Mouse (Mus musculus): Measurements from ENCODE around the gene Chst5. TPM values are rescaled to one million over a fixed set of nuclear protein-coding genes. Genes with fewer than 3 reads are reported as not detected.
"Not testable (repeated sequence)": the region's sequence is repeated elsewhere in the genome, so short reads cannot be mapped to it uniquely, and the experiment has no call there.

The Chst5 gene
- polyA plus RNA-seq, 1 experiment, result not detected

DNA sequence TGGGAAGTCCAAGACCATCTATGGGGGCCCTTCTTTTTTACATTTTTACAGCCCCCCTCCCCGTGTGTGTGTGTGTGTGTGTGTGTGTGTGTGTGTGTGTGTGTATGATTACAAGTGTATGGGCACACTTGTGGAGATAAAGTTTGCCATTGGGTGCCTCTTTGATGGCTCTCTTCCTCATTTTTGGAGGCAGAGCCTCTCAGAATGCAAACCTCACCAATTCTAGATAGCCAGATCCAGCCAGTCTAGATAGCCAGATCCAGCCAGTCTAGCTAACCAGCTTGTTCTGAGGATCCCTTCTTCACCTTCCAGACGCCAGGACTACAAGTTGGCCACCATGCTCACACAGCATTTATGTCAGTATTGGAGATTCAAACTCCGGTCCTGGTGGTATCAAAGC is 39.0 kb downstream of the Chst5 start:
- Histone ChIP-seq H3K4me1 (ENCODE audit: control insufficient read depth, insufficient read depth, insufficient read length, low read length) (peaks cover 3% of the 10 kb centered on the region), H3K4me3 (ENCODE audit: insufficient read depth, low read depth, low read length) (no peak overlapping the region), H3K27ac (replicated peaks; ENCODE audit: low read depth, low read length) (no peak overlapping the region)

DNA sequence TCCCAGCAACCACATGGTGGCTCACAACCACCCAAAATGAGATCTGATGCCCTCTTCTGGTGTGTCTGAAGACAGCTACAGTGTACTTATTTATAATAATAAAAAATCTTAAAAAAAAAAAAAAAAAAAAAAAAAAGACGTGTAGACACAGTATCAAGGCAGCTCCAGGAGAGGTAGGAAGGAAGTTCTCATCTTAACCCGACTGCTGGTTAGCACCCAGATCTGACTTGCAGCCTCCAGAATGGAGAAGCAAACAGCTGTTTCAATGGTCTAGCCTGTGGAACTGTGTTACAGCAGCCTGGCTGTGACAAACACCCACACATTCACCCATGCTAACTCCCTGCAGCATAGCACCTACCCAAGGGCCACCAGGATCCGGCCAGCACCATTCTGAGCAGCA is 39.9 kb downstream of the Chst5 start:
- no peak overlapping the region for H3K4me3 ChIP-seq (ENCODE audit: insufficient read depth, low read depth, low read length)
- H3K4me1 ChIP-seq (ENCODE audit: control insufficient read depth, insufficient read depth, insufficient read length, low read length), result peaks cover 3% of the 10 kb centered on the region

DNA sequence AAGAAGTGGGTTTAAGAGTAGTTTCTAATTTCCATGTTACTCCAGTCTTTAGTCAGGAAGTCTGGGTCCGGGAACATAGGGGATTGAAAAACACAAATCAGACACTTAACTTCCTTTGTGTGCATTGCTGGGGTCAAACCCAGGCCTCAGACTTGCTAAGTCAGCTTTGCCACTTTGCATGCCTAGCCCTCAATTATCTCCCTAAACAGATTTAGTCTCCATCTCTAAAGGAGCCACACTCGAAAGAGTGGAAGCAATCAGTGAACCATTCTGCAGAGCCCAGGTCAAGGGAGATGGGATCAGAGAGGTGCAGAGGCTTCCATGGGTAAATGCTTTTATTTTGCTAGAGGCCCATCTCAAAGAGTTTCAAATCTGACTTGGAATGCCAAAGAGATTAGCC is 41.6 kb downstream of the Chst5 start:
- Histone ChIP-seq H3K4me3 (ENCODE audit: insufficient read depth, low read depth, low read length) (no peak overlapping the region), H3K4me1 (ENCODE audit: control insufficient read depth, insufficient read depth, insufficient read length, low read length) (peaks cover 3% of the 10 kb centered on the region), H3K27ac (replicated peaks; ENCODE audit: low read depth, low read length) (no peak overlapping the region)

More for the DNA sequence above, 39.9 kb downstream of the Chst5 start:
- no peak overlapping the region for H3K27ac ChIP-seq (replicated peaks; ENCODE audit: low read depth, low read length)

DNA sequence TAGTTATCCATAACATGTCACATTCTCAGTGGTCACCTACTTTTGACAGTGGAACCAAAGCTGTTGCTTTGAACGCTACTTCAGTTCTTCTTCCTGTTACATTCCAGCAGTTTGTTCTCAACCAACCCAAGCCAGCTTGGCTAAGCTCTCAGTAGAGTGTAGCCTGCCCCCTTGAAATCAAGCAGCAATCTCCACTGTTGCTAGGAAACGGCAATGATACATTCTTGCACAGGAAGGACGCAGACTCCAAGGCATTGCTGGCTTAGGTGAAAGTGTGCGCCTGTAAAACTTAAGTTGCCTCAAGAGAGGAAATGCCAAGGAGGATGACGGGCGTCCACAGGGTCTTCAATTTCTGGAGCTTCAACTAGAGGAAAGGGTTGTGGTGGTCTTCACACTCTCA is 44.4 kb downstream of the Chst5 start:
- Histone ChIP-seq H3K27ac (replicated peaks; ENCODE audit: low read depth, low read length) (no peak overlapping the region), H3K4me1 (ENCODE audit: control insufficient read depth, insufficient read depth, insufficient read length, low read length) (peaks cover 3% of the 10 kb centered on the region), H3K4me3 (ENCODE audit: insufficient read depth, low read depth, low read length) (no peak overlapping the region)

DNA sequence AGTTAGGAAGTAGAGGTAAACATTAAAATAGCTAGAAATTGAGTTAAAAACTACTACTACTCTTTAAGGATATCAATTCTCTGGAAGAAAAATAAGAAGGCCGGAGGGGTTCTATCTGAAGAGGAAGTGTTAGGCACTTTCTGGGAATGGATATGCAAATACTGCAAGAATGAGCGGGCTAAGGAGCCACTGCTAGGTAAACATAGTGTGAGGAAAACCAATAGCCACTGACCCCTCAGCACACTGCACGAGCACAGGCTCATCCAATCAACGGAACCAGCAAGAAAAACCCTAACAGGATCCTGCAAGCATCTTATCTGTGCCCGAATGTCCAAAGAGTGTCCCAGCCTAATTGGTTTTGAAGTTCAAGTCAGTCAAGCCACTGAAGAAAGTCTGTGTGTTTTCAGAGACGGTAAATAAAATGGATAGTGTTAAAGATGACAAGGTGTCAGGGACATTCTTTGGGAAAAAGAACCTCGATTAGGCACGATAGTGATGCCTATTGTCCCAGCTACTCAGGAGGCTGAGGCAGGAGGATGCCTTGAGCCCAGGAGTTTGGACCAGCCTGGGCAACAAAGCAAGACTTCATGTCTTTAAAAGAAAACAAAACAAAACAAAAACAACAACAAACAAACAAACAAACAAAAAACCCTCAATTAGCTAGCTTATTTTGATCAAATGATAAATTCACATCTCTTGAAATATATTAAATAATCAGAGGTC is 45.0 kb downstream of the Chst5 start:
- H3K4me3 ChIP-seq (ENCODE audit: insufficient read depth, low read depth, low read length), result no peak overlapping the region
- peaks cover 3% of the 10 kb centered on the region for H3K4me1 ChIP-seq (ENCODE audit: control insufficient read depth, insufficient read depth, insufficient read length, low read length)
- H3K27ac ChIP-seq (replicated peaks; ENCODE audit: low read depth, low read length), result no peak overlapping the region

DNA sequence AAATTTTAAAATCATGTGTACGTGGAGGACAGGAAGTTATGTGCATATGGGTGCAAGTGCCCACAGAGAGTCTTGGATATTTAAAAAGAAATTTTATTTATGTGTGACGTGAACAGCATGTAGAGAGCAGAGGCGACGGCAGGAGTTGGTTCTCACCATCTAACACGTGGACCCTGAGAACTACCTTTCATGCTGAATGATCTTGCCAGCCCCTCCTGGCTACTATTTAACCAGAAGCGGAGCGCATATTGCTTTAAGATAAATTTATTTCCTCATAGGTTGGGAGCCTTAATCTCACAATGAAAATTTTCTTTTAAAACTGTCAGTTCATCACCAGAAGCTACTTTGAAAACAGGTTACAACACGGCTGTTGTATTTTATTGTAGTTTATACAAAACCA is 45.6 kb downstream of the Chst5 start:
- Histone ChIP-seq H3K4me3 (ENCODE audit: insufficient read depth, low read depth, low read length) (no peak overlapping the region), H3K27ac (replicated peaks; ENCODE audit: low read depth, low read length) (no peak overlapping the region), H3K4me1 (ENCODE audit: control insufficient read depth, insufficient read depth, insufficient read length, low read length) (peaks cover 3% of the 10 kb centered on the region)

DNA sequence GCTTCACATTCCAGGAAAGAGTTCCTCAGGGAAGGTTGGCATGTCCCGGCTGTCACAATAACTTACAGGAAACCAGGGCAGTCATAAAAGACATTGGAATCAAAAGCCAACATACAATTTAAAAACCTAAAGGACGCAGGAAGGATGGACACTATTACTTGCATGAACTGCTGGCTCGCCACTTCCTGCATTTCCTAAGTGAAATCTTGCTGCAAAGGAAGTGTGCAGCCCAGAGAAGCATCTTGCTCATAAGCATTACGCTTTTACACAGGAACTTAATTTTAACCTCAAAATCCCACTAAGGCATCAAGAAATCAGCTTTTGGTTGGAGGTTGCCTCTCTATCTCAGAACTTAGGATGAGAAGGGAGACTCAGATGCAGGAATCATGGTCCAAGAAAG is 47.0 kb downstream of the Chst5 start:
- Histone ChIP-seq H3K4me3 (ENCODE audit: insufficient read depth, low read depth, low read length) (no peak overlapping the region), H3K27ac (replicated peaks; ENCODE audit: low read depth, low read length) (no peak overlapping the region), H3K4me1 (ENCODE audit: control insufficient read depth, insufficient read depth, insufficient read length, low read length) (peaks cover 3% of the 10 kb centered on the region)

DNA sequence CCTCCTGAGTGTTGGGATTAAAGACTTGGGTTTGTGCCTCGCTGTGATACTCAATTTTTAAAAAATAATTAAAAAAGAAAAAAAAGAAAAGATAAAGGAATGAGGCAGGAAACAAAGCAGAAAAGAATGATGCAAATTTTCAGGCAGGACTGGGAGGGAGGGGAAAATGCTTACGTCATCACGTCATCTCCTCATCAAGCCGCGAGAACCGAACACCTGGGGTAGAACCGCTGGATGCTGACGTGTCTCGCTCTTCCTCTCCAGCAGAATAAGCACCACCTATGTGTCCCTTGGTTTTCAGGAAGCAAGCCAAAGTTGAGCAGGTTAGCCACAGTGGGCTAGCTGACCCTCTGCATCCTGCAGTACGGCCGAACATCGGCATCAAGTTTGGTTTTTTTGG is 54.3 kb downstream of the Chst5 start:
- Histone ChIP-seq H3K27ac (replicated peaks; ENCODE audit: low read depth, low read length) (no peak overlapping the region), H3K4me3 (ENCODE audit: insufficient read depth, low read depth, low read length) (no peak overlapping the region), H3K4me1 (ENCODE audit: control insufficient read depth, insufficient read depth, insufficient read length, low read length) (0 out of 2 replicates have a peak, but pooled peaks cover 4% of the 10 kb centered on the region)

DNA sequence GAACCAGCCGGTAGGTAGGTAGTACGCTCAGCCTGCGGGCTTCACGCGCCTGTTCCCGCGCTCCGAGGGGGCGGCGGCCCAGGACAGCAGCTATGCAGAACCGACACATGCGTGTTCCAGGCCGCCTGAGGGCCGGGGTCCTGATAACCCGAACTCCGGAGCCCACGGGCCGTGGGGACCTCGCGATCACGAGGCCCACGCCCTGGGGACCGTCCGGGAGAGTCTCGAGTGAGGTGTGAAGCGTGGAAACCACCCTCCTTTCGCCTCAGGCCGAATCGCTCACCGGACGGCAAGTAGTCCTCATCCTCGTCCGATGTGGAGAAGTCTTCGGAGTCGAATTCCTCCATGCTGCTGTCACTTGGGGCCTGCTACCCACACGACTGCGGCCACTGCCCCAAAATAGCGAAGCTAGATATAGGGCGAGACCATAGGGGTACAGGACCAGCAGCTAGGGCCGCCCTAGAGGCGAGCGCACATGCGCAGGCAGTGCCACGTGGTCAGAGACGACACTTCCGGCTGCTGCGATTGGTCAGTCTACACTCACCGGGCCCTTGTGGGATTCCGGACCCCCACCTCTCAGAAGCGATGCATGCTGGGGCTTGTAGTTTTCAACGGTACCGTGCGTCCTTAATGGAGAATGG is 56.3 kb downstream of the Chst5 start, which contains the start of gene Cfdp1:
TSS of gene Cfdp1 (minus strand) at position 431 of the 641 bp plus-strand sequence.
- Histone ChIP-seq H3K4me1 (ENCODE audit: control insufficient read depth, insufficient read depth, insufficient read length, low read length) (peaks cover 10% of the 10 kb centered on the region; the same call in 1 of the 2 replicates), H3K4me3 (ENCODE audit: insufficient read depth, low read depth, low read length) (peak within 1 kb of the TSS; percentile 80), H3K27ac (replicated peaks; ENCODE audit: low read depth, low read length) (peak within 1 kb of the TSS; percentile 35; the same call in 1 of the 2 replicates)

DNA sequence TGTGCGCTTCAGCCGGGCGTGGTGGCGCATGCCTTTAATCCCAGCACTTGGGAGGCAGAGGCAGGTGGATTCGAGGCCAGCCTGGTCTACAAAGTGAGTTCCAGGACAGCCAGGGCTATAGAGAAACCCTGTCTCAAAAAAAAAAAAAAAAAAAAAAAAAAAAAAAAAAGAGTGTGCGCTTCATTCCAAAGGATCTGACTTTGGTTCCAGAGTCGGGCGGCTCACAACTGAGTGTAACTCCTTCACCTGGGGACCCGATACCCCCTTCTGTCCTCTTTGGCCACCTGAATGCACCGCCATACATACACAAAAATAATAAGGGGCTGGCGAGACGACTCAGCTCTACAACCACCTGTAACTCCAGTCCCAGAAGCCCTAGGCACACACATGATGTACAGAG is 57.0 kb downstream of the Chst5 start:
- not testable (repeated sequence) for H3K27ac ChIP-seq (replicated peaks; ENCODE audit: low read depth, low read length)
- peaks cover 10% of the 10 kb centered on the region; the same call in 1 of the 2 replicates for H3K4me1 ChIP-seq (ENCODE audit: control insufficient read depth, insufficient read depth, insufficient read length, low read length)
- peak overlapping the region; percentile 80 for H3K4me3 ChIP-seq (ENCODE audit: insufficient read depth, low read depth, low read length)

DNA sequence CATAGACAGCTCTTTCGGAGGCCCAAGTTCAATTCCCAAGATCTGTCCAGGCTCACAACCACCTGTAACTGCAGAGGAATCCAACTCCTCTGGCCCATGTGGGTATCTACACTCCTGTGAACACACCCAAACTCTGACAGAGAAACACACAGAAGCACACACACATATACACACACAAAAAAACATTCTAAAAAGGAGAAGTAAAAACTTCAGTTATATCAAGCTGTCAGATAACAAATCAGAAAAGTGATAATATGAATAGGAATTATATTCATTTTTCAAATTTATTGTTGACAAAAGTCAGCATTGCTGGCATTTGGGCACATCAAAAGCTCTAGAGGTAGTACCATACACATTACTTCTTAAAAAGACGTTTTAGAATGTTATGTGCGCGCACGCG is 63.5 kb downstream of the Chst5 start:
- no peak overlapping the region for H3K27ac ChIP-seq (replicated peaks; ENCODE audit: low read depth, low read length)
- H3K4me3 ChIP-seq (ENCODE audit: insufficient read depth, low read depth, low read length), result no peak overlapping the region
- H3K4me1 ChIP-seq (ENCODE audit: control insufficient read depth, insufficient read depth, insufficient read length, low read length), result peaks cover 6% of the 10 kb centered on the region; the same call in 1 of the 2 replicates

Other genes starting within 250 kb of the Chst5 start
- gene Ctrb1, start 219.4 kb downstream of the Chst5 start, polyA plus RNA-seq (2012; ENCODE audit: insufficient read depth, insufficient read length, missing spikeins), result not detected in 2 replicates
- gene Bcar1, start 166.6 kb downstream of the Chst5 start, polyA plus RNA-seq (2012; ENCODE audit: insufficient read depth, insufficient read length, missing spikeins), result 6.5 and 8.7 TPM in 2 replicates
- gene Cfdp1, start 56.2 kb downstream of the Chst5 start, polyA plus RNA-seq (2012; ENCODE audit: insufficient read depth, insufficient read length, missing spikeins), result 60.6 and 88.8 TPM in 2 replicates
- 4.5 and 6.0 TPM in 2 replicates for gene Tmem170, start 33.7 kb downstream of the Chst5 start, polyA plus RNA-seq (2012; ENCODE audit: insufficient read depth, insufficient read length, missing spikeins)
- 0.54 and 2.1 TPM in 2 replicates for gene Tmem231, start 23.4 kb upstream of the Chst5 start, polyA plus RNA-seq (2012; ENCODE audit: insufficient read depth, insufficient read length, missing spikeins)
- 116 and 142 TPM in 2 replicates for gene Gabarapl2, start 30.3 kb upstream of the Chst5 start, polyA plus RNA-seq (2012; ENCODE audit: insufficient read depth, insufficient read length, missing spikeins)
- gene Adat1, start 81.9 kb upstream of the Chst5 start, polyA plus RNA-seq (2012; ENCODE audit: insufficient read depth, insufficient read length, missing spikeins), result 1.5 and 2.4 TPM in 2 replicates
- gene Kars, start 100.9 kb upstream of the Chst5 start, polyA plus RNA-seq (2012; ENCODE audit: insufficient read depth, insufficient read length, missing spikeins), result 62.3 and 65.6 TPM in 2 replicates
- gene Terf2ip, start 101.0 kb upstream of the Chst5 start, polyA plus RNA-seq (2012; ENCODE audit: insufficient read depth, insufficient read length, missing spikeins), result 6.3 and 8.0 TPM in 2 replicates
- not detected in 2 replicates for gene Gm6793, start 104.6 kb upstream of the Chst5 start, polyA plus RNA-seq (2012; ENCODE audit: insufficient read depth, insufficient read length, missing spikeins)

All from brown adipose tissue, adult 24 weeks (tissue).